Mouse (Mus musculus): ENCODE results near the gene Rasgef1c. TPM values are rescaled to one million over a fixed set of nuclear protein-coding genes. Genes with fewer than 3 reads are reported as not detected.

Rasgef1c gene
- polyA plus RNA-seq, 1 experiment from 2014 or later = not detected

DNA sequence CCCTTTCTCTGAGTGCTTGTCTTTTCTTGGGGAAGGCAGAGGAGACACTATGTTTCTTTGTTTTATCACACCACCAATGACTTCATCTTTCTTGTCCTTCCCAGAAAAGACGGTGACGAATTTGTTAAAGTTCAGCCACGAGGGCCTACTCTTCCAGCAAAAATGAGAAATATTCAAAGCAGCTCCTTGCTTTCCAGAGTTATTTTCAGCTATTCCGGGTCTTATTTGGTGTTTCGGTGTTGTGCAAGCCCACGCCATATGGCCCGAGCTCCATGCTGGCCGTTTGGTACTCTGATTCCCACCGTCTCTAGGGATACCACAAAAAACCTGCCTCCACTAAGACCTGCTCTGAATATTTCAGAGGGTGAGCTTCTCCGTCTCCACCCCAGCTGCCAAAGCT lies 32.7 kb downstream of the Rasgef1c start:
- Histone ChIP-seq H3K4me3 (ENCODE audit: low read length) (no peak overlapping the region), H3K27ac (ENCODE audit: low read length) (no peak overlapping the region), H3K27me3 (ENCODE audit: control insufficient read depth, insufficient read depth, low read depth, low read length) (no peaks in the 10 kb centered on the region), H3K36me3 (ENCODE audit: control insufficient read depth, insufficient read depth, low read length) (no peaks in the 10 kb centered on the region), H3K9ac (ENCODE audit: low read length) (no peak overlapping the region), H3K4me2 (ENCODE audit: low read depth, low read length) (no peak overlapping the region), H3K4me1 (replicated peaks; ENCODE audit: control insufficient read depth, insufficient read depth, low read length) (0 out of 2 replicates have a peak, but pooled peaks cover 2% of the 10 kb centered on the region), H3K9me3 (ENCODE audit: control insufficient read depth, low read length) (no peaks in the 10 kb centered on the region)
- WGBS = 32% methylated on average over 10 of the region's 10 CpGs
- no peak for ATAC-seq (ENCODE audit: low read depth)

DNA sequence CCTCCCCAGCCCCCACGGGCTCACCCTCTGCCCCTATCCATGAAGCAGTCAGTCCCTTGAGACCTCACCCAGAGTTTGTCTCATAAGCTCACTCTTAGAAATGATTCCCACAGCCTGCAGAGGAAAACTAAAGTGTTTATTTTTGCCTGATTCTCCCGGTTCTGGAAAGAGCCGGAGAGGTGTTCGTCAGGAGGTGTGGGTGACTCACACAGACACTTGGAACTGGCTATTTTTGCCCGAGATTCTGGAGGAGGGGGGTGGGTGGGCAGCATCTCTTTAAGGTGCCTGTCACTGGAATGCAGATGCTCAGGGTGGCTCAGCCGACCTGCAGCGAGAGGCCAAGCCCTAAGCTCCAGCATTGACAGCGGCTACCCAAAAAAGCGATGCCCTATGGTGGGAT lies 34.8 kb downstream of the Rasgef1c start:
- WGBS = 33% methylated on average over 9 of the region's 9 CpGs
- Histone ChIP-seq H3K27ac (ENCODE audit: low read length) (no peak overlapping the region), H3K36me3 (ENCODE audit: control insufficient read depth, insufficient read depth, low read length) (no peaks in the 10 kb centered on the region), H3K4me1 (replicated peaks; ENCODE audit: control insufficient read depth, insufficient read depth, low read length) (0 out of 2 replicates have a peak, but pooled peaks cover 2% of the 10 kb centered on the region), H3K27me3 (ENCODE audit: control insufficient read depth, insufficient read depth, low read depth, low read length) (no peaks in the 10 kb centered on the region), H3K4me3 (ENCODE audit: low read length) (no peak overlapping the region), H3K9me3 (ENCODE audit: control insufficient read depth, low read length) (no peaks in the 10 kb centered on the region), H3K9ac (ENCODE audit: low read length) (no peak overlapping the region), H3K4me2 (ENCODE audit: low read depth, low read length) (no peak overlapping the region)
- ATAC-seq (ENCODE audit: low read depth) = no peak

DNA sequence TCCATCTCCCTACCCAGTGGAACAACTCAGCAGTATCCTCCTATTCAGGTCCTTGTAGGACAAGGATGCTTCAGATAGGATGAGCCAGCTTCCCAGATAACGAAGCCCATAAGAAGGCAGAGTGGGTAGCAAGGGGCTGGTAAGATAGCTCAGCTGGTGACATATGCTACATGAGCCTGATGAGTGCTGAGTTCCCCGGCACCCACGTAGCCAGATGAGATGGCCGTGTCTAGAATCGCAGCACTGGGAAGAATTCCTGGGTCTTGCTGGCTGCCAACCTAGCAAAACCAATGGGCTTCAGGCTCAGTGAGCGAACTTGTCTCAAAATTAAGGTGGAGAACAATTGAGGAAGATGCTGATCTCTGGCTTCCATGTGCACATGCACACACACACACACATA lies 36.1 kb downstream of the Rasgef1c start:
- H3K27me3 ChIP-seq (ENCODE audit: control insufficient read depth, insufficient read depth, low read depth, low read length) = no peaks in the 10 kb centered on the region
- no peak overlapping the region for H3K4me2 ChIP-seq (ENCODE audit: low read depth, low read length)
- no peak overlapping the region for H3K4me3 ChIP-seq (ENCODE audit: low read length)
- 86% methylated on average over 6 of the region's 6 CpGs for WGBS
- H3K36me3 ChIP-seq (ENCODE audit: control insufficient read depth, insufficient read depth, low read length) = no peaks in the 10 kb centered on the region
- no peak overlapping the region for H3K27ac ChIP-seq (ENCODE audit: low read length)
- H3K9me3 ChIP-seq (ENCODE audit: control insufficient read depth, low read length) = no peaks in the 10 kb centered on the region
- no peaks in the 10 kb centered on the region for H3K4me1 ChIP-seq (replicated peaks; ENCODE audit: control insufficient read depth, insufficient read depth, low read length)
- ATAC-seq (ENCODE audit: low read depth) = no peak
- no peak overlapping the region for H3K9ac ChIP-seq (ENCODE audit: low read length)

DNA sequence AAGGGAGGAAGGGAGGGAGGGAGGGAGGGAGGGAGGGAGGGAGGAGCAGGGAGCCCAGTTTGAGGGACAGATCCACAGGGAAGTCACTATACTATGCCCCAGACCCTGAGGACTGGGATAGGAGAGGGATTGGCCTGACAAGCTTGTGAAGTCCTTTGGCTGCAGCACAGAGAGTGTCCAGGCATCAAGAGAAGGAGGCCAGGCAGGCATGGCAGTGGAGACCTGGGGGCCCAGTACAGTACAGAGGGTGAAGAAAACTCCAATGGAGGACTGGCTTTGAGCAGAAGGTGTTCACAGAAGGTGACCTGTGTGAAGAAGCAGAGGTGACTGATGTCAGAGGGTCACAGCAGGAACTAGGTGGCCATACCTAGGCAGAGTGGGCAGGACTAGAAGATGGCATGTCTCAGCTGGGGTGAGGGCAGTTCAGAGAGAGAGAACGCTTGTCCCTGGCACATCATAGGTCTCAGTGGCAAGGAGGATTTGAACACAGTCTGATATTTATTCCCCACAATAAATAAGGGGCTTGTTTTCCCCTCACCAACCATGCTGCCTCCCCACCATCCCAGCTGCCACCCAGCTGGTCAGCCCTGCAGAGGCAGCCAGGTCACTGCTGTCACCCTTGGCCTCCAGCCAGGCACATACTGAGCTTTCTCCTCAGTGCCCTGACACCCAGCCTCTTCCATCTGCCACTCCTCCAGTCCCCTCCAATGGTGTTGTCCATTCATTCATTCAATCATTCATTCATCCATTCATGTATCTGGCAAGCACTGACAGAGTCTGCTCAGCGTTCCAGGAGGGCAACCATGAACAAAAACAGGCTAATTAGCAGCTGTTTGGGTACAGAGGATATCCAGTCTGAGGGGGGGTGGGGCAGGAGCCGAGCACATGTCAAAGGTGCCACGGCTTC lies 36.9 kb downstream of the Rasgef1c start:
- ATAC-seq (ENCODE audit: low read depth) = no peak
- H3K9ac ChIP-seq (ENCODE audit: low read length) = no peak overlapping the region
- WGBS = 53% methylated on average over 4 of the region's 4 CpGs

DNA sequence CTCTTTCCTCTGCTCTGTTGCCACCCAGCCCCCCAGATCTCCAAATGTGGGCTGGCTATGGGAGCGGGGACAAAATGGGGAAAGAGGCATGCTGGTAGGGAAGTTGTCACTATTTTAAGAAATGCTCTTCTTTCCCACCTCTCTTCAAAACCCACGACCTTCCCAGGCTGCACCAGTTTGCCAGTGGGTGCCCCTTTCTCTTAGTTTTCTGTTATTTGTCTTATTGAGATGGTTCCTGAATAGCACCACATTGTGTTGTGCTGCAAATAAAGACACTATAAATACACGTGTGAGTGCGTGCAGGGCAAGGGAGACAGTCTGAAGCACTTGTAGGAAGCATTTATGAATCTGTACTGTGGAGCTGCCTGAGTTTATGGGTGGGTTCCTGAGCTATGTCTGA lies 41.2 kb downstream of the Rasgef1c start:
- Histone ChIP-seq H3K27ac (ENCODE audit: low read length) (no peak overlapping the region), H3K27me3 (ENCODE audit: control insufficient read depth, insufficient read depth, low read depth, low read length) (no peaks in the 10 kb centered on the region), H3K9me3 (ENCODE audit: control insufficient read depth, low read length) (no peaks in the 10 kb centered on the region), H3K36me3 (ENCODE audit: control insufficient read depth, insufficient read depth, low read length) (no peaks in the 10 kb centered on the region), H3K4me2 (ENCODE audit: low read depth, low read length) (no peak overlapping the region), H3K4me3 (ENCODE audit: low read length) (no peak overlapping the region), H3K9ac (ENCODE audit: low read length) (no peak overlapping the region), H3K4me1 (replicated peaks; ENCODE audit: control insufficient read depth, insufficient read depth, low read length) (no peaks in the 10 kb centered on the region)
- 57% methylated on average over 4 of the region's 4 CpGs for WGBS
- no peak for ATAC-seq (ENCODE audit: low read depth)

More for the DNA sequence above, 36.9 kb downstream of the Rasgef1c start:
- Histone ChIP-seq H3K4me2 (ENCODE audit: low read depth, low read length) (no peak overlapping the region), H3K27ac (ENCODE audit: low read length) (no peak overlapping the region), H3K36me3 (ENCODE audit: control insufficient read depth, insufficient read depth, low read length) (no peaks in the 10 kb centered on the region), H3K27me3 (ENCODE audit: control insufficient read depth, insufficient read depth, low read depth, low read length) (no peaks in the 10 kb centered on the region), H3K4me1 (replicated peaks; ENCODE audit: control insufficient read depth, insufficient read depth, low read length) (no peaks in the 10 kb centered on the region), H3K4me3 (ENCODE audit: low read length) (no peak overlapping the region), H3K9me3 (ENCODE audit: control insufficient read depth, low read length) (no peaks in the 10 kb centered on the region)

DNA sequence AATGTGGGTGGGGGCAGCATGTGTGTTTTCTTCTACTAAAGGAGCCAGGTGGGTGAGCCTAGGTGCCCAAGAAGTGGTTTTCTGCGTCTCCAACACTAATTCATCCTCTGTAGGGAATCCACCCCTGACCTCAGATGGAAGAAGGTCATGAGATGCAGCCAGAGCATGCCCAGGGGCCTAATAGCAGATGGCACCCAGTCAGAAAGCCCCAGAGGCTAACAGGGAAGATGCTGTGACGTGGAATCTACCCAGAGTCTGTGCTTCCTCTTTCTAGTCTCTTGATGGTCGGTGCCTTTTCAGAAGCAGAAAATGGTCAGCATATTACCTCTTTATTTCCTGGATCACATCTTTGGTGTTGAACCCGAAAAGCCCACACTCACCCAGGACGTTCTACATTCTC lies 42.3 kb downstream of the Rasgef1c start:
- H3K36me3 ChIP-seq (ENCODE audit: control insufficient read depth, insufficient read depth, low read length) = no peaks in the 10 kb centered on the region
- no peaks in the 10 kb centered on the region for H3K27me3 ChIP-seq (ENCODE audit: control insufficient read depth, insufficient read depth, low read depth, low read length)
- no peaks in the 10 kb centered on the region for H3K9me3 ChIP-seq (ENCODE audit: control insufficient read depth, low read length)
- H3K9ac ChIP-seq (ENCODE audit: low read length) = no peak overlapping the region
- no peaks in the 10 kb centered on the region for H3K4me1 ChIP-seq (replicated peaks; ENCODE audit: control insufficient read depth, insufficient read depth, low read length)
- WGBS = 80% methylated on average over 5 of the region's 5 CpGs
- no peak overlapping the region for H3K4me3 ChIP-seq (ENCODE audit: low read length)
- no peak for ATAC-seq (ENCODE audit: low read depth)
- no peak overlapping the region for H3K27ac ChIP-seq (ENCODE audit: low read length)
- no peak overlapping the region for H3K4me2 ChIP-seq (ENCODE audit: low read depth, low read length)

DNA sequence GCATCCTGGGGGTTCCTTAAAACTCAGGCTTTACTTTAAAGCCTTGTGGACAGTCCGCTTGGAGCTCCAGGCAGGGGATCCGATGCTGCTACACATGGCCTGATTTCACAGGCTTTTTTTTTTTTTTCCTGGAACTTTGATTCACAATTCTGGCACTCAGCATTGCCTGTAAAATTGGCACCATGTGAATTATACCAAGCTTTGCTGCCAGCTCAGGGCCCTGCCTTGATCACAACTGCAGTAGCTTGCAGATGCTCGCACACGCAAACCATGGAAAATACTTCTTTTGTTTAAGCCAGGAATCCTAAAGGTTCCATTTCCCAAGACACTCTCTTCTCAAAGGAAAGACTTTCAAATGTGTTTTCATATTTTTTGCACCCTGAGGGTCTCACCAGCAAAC lies 44.1 kb downstream of the Rasgef1c start:
- WGBS = 88% methylated on average over 4 of the region's 4 CpGs
- Histone ChIP-seq H3K4me2 (ENCODE audit: low read depth, low read length) (no peak overlapping the region), H3K27me3 (ENCODE audit: control insufficient read depth, insufficient read depth, low read depth, low read length) (no peaks in the 10 kb centered on the region), H3K9me3 (ENCODE audit: control insufficient read depth, low read length) (no peaks in the 10 kb centered on the region), H3K27ac (ENCODE audit: low read length) (no peak overlapping the region), H3K4me1 (replicated peaks; ENCODE audit: control insufficient read depth, insufficient read depth, low read length) (no peaks in the 10 kb centered on the region), H3K9ac (ENCODE audit: low read length) (no peak overlapping the region), H3K4me3 (ENCODE audit: low read length) (no peak overlapping the region), H3K36me3 (ENCODE audit: control insufficient read depth, insufficient read depth, low read length) (no peaks in the 10 kb centered on the region)
- ATAC-seq (ENCODE audit: low read depth) = no peak

DNA sequence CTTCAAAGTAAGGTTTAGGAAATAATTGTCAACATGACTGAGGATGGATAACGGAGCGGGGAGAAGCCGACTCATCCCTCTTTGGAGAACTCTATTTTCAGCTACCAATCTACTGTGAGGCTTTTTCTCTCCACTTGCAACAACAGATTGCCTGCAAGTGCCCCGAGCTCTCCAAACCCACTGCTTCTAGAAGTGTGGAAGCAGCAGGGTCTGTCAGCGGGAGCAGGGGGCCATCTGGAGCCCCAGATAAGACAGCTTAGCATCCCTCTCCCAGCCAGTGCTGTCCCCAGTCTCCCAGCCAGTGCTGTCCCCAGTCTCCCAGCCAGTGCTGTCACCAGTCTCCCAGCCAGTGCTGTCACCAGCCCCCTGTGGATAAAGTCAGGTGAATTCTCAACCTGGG lies 48.2 kb downstream of the Rasgef1c start:
- WGBS = 83% methylated on average over 5 of the region's 5 CpGs
- Histone ChIP-seq H3K9ac (ENCODE audit: low read length) (no peak overlapping the region), H3K27ac (ENCODE audit: low read length) (no peak overlapping the region), H3K36me3 (ENCODE audit: control insufficient read depth, insufficient read depth, low read length) (no peaks in the 10 kb centered on the region), H3K27me3 (ENCODE audit: control insufficient read depth, insufficient read depth, low read depth, low read length) (no peaks in the 10 kb centered on the region), H3K4me1 (replicated peaks; ENCODE audit: control insufficient read depth, insufficient read depth, low read length) (no peaks in the 10 kb centered on the region), H3K9me3 (ENCODE audit: control insufficient read depth, low read length) (no peaks in the 10 kb centered on the region), H3K4me2 (ENCODE audit: low read depth, low read length) (no peak overlapping the region), H3K4me3 (ENCODE audit: low read length) (no peak overlapping the region)
- no peak for ATAC-seq (ENCODE audit: low read depth)

DNA sequence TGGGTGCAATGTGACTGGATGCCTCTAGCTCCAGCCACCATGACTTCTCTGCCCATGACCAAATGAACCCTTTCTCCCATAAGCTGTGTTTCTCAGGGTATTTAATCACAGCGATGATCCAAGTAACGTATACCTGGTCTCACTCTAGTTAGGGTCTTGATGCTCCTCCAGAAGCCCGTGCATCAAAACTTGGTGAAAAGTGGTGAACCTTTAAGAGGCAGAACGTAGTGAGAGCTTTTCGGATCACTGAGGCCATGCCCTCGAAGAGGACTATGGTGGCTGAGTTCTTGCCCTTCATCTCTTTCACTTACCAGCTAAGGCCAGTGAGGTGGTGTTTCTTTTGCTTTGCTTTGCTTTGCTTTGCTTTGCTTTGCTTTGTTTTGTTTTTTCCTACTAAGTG lies 52.0 kb downstream of the Rasgef1c start:
- no peaks in the 10 kb centered on the region for H3K27me3 ChIP-seq (ENCODE audit: control insufficient read depth, insufficient read depth, low read depth, low read length)
- no peaks in the 10 kb centered on the region for H3K36me3 ChIP-seq (ENCODE audit: control insufficient read depth, insufficient read depth, low read length)
- H3K9ac ChIP-seq (ENCODE audit: low read length) = no peak overlapping the region
- H3K27ac ChIP-seq (ENCODE audit: low read length) = no peak overlapping the region
- no peaks in the 10 kb centered on the region for H3K4me1 ChIP-seq (replicated peaks; ENCODE audit: control insufficient read depth, insufficient read depth, low read length)
- H3K4me2 ChIP-seq (ENCODE audit: low read depth, low read length) = no peak overlapping the region
- 93% methylated on average over 6 of the region's 6 CpGs for WGBS
- ATAC-seq (ENCODE audit: low read depth) = no peak
- no peaks in the 10 kb centered on the region for H3K9me3 ChIP-seq (ENCODE audit: control insufficient read depth, low read length)
- H3K4me3 ChIP-seq (ENCODE audit: low read length) = no peak overlapping the region
